Mouse (Mus musculus) lung, embryonic 16.5 days (tissue): ENCODE data around the gene Aff3. TPM values are rescaled to one million over a fixed set of nuclear protein-coding genes. Genes with fewer than 3 reads are reported as not detected.

Experiments
- ATAC-seq: fragments of 200-750 bp; cut with Nextera tagmentation; 2 replicates; pipeline ENCODE4 v1.8.0; 2017; ENCODE audit warnings: low read depth, mild to moderate bottlenecking, moderate library complexity
- H3K27ac ChIP-seq: fragments of 300-500 bp; sonication (generic); 2 replicates; pipeline ENCODE4 v1.5.1; 2014; ENCODE audit warnings: mild to moderate bottlenecking, control low read depth, low read length
- H3K27me3 ChIP-seq: fragments of 300-500 bp; sonication (generic); 2 replicates; pipeline ENCODE4 v1.6.1; 2014; ENCODE audit warnings: low read depth, low read length, mixed read lengths; ENCODE audit not compliant: control insufficient read depth, insufficient read depth
- H3K36me3 ChIP-seq: fragments of 300-500 bp; sonication (generic); 2 replicates; pipeline ENCODE4 v1.6.1; 2014; ENCODE audit warnings: low read length; ENCODE audit not compliant: control insufficient read depth, insufficient read depth
- H3K4me1 ChIP-seq: fragments of 300-500 bp; sonication (generic); replicated peaks from 2 replicates; pipeline ENCODE4 v1.6.1; 2014; ENCODE audit warnings: low read length, mixed read lengths; ENCODE audit not compliant: control insufficient read depth, insufficient read depth
- H3K4me2 ChIP-seq: fragments of 300-500 bp; sonication (generic); 2 replicates; pipeline ENCODE4 v1.6.1; 2014; ENCODE audit warnings: low read depth, low read length, control low read depth
- H3K4me3 ChIP-seq: fragments of 300-500 bp; sonication (generic); 2 replicates; pipeline ENCODE4 v1.5.1; 2014; ENCODE audit warnings: mild to moderate bottlenecking, low read length, control low read depth
- H3K9ac ChIP-seq: fragments of 300-500 bp; sonication (generic); 2 replicates; pipeline ENCODE4 v1.6.1; 2014; ENCODE audit warnings: low read length, control low read depth
- H3K9me3 ChIP-seq: fragments of 300-500 bp; sonication (generic); 2 replicates; pipeline ENCODE4 v1.6.1; 2016; ENCODE audit warnings: low read length; ENCODE audit not compliant: control insufficient read depth
- WGBS: fragments of 180-500 bp; shearing (Covaris S2); extraction: QIAGEN DNeasy Blood & Tissue Kit; methylation state at CpG from one replicate; pipeline ENCODE4 v1.1.7; 2014; 5-methylcytosine and 5-hydroxymethylcytosine counted together
- polyA plus RNA-seq: library from polyadenylated mRNA; unstranded; fragments of >200 nt; fragmentation: Nextera tagmentation; extraction: Ambion mirVana; gene quantifications from 2 replicates; pipeline ENCODE4 v1.2.1, GENCODE M21; 2015

Gene Aff3
- polyA plus RNA-seq, 1 experiment from 2014 or later = 2.6 TPM

DNA sequence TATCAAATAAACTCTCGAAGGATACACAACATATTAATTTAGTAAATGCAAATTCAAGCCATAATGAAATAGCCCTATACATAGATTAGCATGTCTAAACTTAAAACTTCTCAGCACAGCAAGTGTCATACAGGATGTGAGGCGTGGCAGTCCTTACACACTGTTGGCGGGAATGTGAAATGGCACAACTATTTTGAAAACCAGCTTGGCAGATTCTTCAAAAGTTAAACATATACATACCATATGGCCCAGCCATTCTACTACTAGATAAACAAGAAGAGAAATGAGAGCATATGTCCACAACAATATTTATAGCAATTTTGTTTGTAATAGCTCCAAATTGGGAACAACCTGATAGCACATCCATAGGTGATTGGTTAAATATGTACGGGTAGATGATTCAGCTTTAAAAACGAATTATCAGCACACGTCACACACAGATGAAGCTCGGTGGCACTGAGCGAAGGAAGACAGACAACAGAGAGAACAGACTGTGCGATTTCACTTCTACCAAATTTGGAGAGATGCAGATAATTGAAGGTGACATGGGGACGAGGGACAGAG lies 18.5 kb upstream of the Aff3 start:
- WGBS = 69% methylated on average over 10 of the region's 10 CpGs

DNA sequence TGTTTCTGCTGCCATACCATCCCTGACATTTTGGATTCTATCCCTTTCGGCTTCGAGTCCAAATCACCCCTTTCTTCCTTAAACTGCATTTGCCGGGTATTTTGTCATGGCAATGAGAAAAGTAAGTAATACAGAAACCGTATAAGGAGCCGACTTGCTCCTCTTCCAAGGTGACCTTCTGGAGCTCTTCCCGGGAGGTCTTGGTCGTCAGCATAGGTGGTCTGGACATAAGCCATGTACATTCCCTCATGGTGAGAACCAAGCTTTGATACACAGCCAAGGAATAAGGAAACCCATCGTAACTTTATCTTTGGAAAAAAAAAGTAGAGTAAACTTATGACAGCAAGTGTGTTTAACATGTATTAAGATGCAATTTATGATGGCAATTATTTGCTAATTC lies 15.1 kb upstream of the Aff3 start:
- 50% methylated on average over 8 of the region's 8 CpGs for WGBS
- Histone ChIP-seq H3K9me3 (no peaks in the 10 kb centered on the region), H3K9ac (no peak overlapping the region), H3K4me2 (no peak overlapping the region), H3K4me1 (no peaks in the 10 kb centered on the region), H3K27me3 (no peaks in the 10 kb centered on the region), H3K27ac (no peak overlapping the region), H3K4me3 (no peak overlapping the region), H3K36me3 (no peaks in the 10 kb centered on the region)
- ATAC-seq = no peak

More for the DNA sequence above, 18.5 kb upstream of the Aff3 start:
- Histone ChIP-seq H3K27ac (no peak overlapping the region), H3K36me3 (no peaks in the 10 kb centered on the region), H3K4me2 (no peak overlapping the region), H3K27me3 (no peaks in the 10 kb centered on the region), H3K9me3 (no peaks in the 10 kb centered on the region), H3K4me1 (no peaks in the 10 kb centered on the region), H3K9ac (no peak overlapping the region), H3K4me3 (no peak overlapping the region)
- no peak for ATAC-seq

GRCm38 (mm10) chr1:38671756-38672155 lies 7.0 kb upstream of the Aff3 start:
- H3K4me2 ChIP-seq = no peak overlapping the region
- no peak overlapping the region for H3K27ac ChIP-seq
- WGBS = 68% methylated on average over 3 of the region's 3 CpGs
- no peaks in the 10 kb centered on the region for H3K36me3 ChIP-seq
- no peaks in the 10 kb centered on the region for H3K9me3 ChIP-seq
- H3K27me3 ChIP-seq = no peaks in the 10 kb centered on the region
- H3K4me1 ChIP-seq = peaks cover 4% of the 10 kb centered on the region; the same call in 1 of the 2 replicates
- ATAC-seq = no peak
- H3K4me3 ChIP-seq = no peak overlapping the region
- no peak overlapping the region for H3K9ac ChIP-seq

DNA sequence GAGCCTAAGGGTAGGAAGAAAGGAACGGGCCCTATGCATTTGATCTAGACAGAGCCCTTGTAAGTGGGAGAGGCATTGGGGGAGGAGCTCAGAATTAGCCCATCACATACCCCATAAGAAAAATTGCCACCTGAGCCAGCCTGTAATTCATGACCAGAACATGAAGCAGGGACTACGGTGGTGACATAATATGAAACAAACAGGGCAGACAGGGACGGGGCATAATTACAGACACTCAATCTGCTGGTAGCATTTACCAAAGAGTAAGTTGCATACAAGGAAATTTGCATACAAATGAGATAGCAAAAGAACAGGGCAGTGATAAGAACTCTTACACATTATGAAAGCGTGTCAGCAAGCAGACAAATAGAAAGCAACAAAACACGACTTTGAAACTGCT lies 6.3 kb upstream of the Aff3 start:
- H3K27me3 ChIP-seq = no peaks in the 10 kb centered on the region
- no peak overlapping the region for H3K4me3 ChIP-seq
- H3K36me3 ChIP-seq = no peaks in the 10 kb centered on the region
- no peak overlapping the region for H3K9ac ChIP-seq
- ATAC-seq = no peak
- peaks cover 4% of the 10 kb centered on the region; the same call in 1 of the 2 replicates for H3K4me1 ChIP-seq
- no peaks in the 10 kb centered on the region for H3K9me3 ChIP-seq
- 75% methylated on average over 5 of the region's 5 CpGs for WGBS
- no peak overlapping the region for H3K27ac ChIP-seq
- no peak overlapping the region for H3K4me2 ChIP-seq

- no peaks in the 10 kb centered on the region for H3K9me3 ChIP-seq
- no peak overlapping the region for H3K4me3 ChIP-seq
- ATAC-seq = no peak
- H3K4me1 ChIP-seq = peaks cover 4% of the 10 kb centered on the region; the same call in 1 of the 2 replicates
- no peaks in the 10 kb centered on the region for H3K36me3 ChIP-seq
- H3K9ac ChIP-seq = no peak overlapping the region
- WGBS = 85% methylated on average over 10 of the region's 10 CpGs
- no peak overlapping the region for H3K4me2 ChIP-seq
- no peaks in the 10 kb centered on the region for H3K27me3 ChIP-seq
- H3K27ac ChIP-seq = no peak overlapping the region
These were observed 3.6 kb upstream of the Aff3 start for GRCm38 (mm10) chr1:38668327-38668726.

GRCm38 (mm10) chr1:38667892-38668291 lies 3.1 kb upstream of the Aff3 start:
- WGBS = 81% methylated on average over 9 of the region's 9 CpGs
- H3K9ac ChIP-seq = no peak overlapping the region

DNA sequence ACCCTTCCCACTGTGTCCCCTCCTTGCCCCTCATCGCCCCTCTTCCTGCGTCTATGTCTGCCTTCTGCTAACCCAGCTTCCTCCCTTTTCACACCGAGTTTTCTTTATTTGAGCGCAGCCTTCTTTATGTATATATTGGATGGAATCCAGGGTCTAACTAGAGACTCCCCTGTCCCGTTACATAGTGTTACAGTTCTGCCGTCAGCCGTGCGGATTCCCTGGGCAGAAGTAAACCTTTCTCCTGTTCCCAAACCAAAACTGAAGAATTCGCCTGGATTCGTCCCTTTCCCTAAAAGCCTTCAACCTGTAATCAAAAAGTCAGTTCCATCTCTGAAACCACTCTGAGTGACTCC lies 2.0 kb upstream of the Aff3 start:
- Histone ChIP-seq H3K27me3 (no peaks in the 10 kb centered on the region), H3K9me3 (no peaks in the 10 kb centered on the region), H3K4me2 (peak overlapping the region; percentile 31; the same call in 1 of the 2 replicates), H3K36me3 (no peaks in the 10 kb centered on the region), H3K4me3 (no peak overlapping the region), H3K27ac (peak overlapping the region; percentile 74), H3K9ac (no peak overlapping the region), H3K4me1 (peaks cover 4% of the 10 kb centered on the region; the same call in 1 of the 2 replicates)
- WGBS = 42% methylated on average over 10 of the region's 10 CpGs
- ATAC-seq = no peak

More at GRCm38 (mm10) chr1:38667892-38668291, 3.1 kb upstream of the Aff3 start:
- Histone ChIP-seq H3K27ac (no peak overlapping the region), H3K27me3 (no peaks in the 10 kb centered on the region), H3K4me3 (no peak overlapping the region), H3K36me3 (no peaks in the 10 kb centered on the region), H3K4me1 (peaks cover 4% of the 10 kb centered on the region; the same call in 1 of the 2 replicates), H3K4me2 (no peak overlapping the region), H3K9me3 (no peaks in the 10 kb centered on the region)
- no peak for ATAC-seq

DNA sequence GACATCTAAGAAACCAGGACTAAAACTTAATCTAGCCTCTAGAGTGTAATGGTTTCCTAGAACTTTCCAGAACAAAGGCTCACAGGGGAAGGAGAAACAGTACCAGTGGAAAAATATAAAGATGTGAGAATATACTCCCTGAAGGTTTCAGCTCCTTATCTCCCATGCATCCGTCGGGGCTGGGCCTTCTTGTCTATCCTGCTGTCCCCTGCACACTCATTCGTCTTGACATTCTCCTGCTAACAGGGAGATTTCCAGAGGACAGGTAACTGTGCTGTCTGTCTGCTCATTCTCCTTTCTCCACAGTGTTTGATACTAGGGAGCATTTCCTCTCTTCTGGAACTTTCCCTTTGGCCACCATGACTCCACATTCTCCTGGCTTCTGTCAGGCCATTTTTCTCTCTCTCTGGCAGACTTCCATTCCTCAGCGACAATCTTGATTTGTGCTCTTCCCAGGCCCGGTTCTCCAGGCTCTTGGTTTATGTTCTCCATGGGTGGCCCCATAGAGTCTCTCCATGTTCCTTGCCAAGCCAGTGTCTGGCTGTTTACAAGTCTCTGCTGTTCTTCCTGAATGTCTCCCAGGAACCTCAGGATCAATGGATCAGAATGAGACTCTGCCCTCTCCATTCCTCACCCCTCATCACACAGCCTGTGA lies 1.5 kb upstream of the Aff3 start:
- H3K4me3 ChIP-seq = no peak overlapping the region
- H3K9ac ChIP-seq = no peak overlapping the region
- peaks cover 4% of the 10 kb centered on the region; the same call in 1 of the 2 replicates for H3K4me1 ChIP-seq
- 40% methylated on average over 5 of the region's 5 CpGs for WGBS
- no peaks in the 10 kb centered on the region for H3K9me3 ChIP-seq
- H3K27me3 ChIP-seq = no peaks in the 10 kb centered on the region
- ATAC-seq = peak; percentile 93
- peak overlapping the region; percentile 74 for H3K27ac ChIP-seq
- peak overlapping the region; percentile 31; the same call in 1 of the 2 replicates for H3K4me2 ChIP-seq
- H3K36me3 ChIP-seq = no peaks in the 10 kb centered on the region

DNA sequence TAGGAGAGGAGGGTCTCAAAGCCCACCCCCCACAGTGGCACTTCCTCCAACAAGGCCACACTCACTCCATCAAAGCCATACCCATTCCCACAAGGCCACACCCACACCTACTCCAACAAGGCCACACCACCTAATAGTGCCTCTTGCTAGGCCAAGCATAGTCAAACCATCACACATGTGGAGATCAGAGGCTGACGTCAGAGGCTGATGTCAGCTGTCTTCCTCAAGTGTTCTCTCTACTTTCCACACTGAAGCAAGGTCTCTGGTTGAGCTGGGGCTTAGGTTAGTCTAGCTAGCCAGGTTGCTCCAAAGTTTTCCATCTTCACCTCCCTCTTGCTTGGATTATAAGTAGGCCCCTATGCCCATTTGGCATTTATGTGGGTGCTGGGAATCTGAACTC lies 856 bp upstream of the Aff3 start:
- Histone ChIP-seq H3K4me3 (no peak overlapping the region), H3K4me2 (no peak overlapping the region), H3K4me1 (peaks cover 4% of the 10 kb centered on the region; the same call in 1 of the 2 replicates), H3K27me3 (no peaks in the 10 kb centered on the region), H3K27ac (peak overlapping the region; percentile 60; the same call in 1 of the 2 replicates), H3K9me3 (no peaks in the 10 kb centered on the region), H3K9ac (no peak overlapping the region), H3K36me3 (no peaks in the 10 kb centered on the region)
- WGBS = 57% methylated on average over 1 of the region's 1 CpGs
- ATAC-seq = no peak
